Mouse (Mus musculus): ENCODE data around the gene Pnliprp1.

GRCm38 (mm10) chr19:58688933-58689332, 39.8 kb upstream of the Pnliprp1 start:
- TF ChIP-seq CTCF (conservative IDR thresholded peaks at IDR 0.05; ENCODE audit: low read length) (no peak), NANOG (IDR thresholded peaks at IDR 0.05; ENCODE audit: borderline replicate concordance, low read length) (no peak), POU5F1 (IDR thresholded peaks at IDR 0.05; ENCODE audit: borderline replicate concordance, low read length) (no peak)

All from E14TG2a.4 (cell line).